8 mouse cellular contexts compared by ENCODE assay signal in genomic region chr13:74317170-74317849, GRCm38 (mm10). TPM values are rescaled to one million over a fixed set of nuclear protein-coding genes. Genes with fewer than 3 reads are reported as not detected.
DNase-seq lines count a peak whose midpoint lies in the region; ATAC-seq and TF ChIP-seq lines count a peak whose summit lies in the region.

Gene Pdcd6, minus strand, starts transcription at chr13:74317580.

- no peaks in the 10 kb centered on the region for H3K27me3 ChIP-seq in hindbrain, postnatal 0 days (ENCODE audit: insufficient read depth, low read length)

- H3K9me3 ChIP-seq in hindbrain, postnatal 0 days (ENCODE audit: low read length), result no peaks in the 10 kb centered on the region

- peak within 1 kb of the TSS; percentile 88 for H3K4me3 ChIP-seq in gastrocnemius, adult 2 months
- peak within 1 kb of the TSS; percentile 76 for H3K4me3 ChIP-seq in hindbrain, postnatal 0 days (ENCODE audit: low read length)
- H3K4me3 ChIP-seq in left cerebral cortex, adult 2 months, result peak within 1 kb of the TSS; percentile 97

- peak within 1 kb of the TSS; percentile 78 for H3K4me2 ChIP-seq in hindbrain, postnatal 0 days (ENCODE audit: low read depth, low read length)

- TF ChIP-seq CTCF in gastrocnemius, adult 2 months (IDR thresholded peaks at IDR 0.05), result no peak
- TF ChIP-seq CTCF in hindbrain, postnatal 0 days (IDR thresholded peaks at IDR 0.05; ENCODE audit: low read depth), result no peak
- no peak for TF ChIP-seq CTCF in left cerebral cortex, adult 2 months (IDR thresholded peaks at IDR 0.05)

- peak within 1 kb of the TSS; percentile 88 for H3K27ac ChIP-seq in gastrocnemius, adult 2 months
- peak within 1 kb of the TSS; percentile 49 for H3K27ac ChIP-seq in hindbrain, postnatal 0 days
- H3K27ac ChIP-seq in left cerebral cortex, adult 2 months, result peak within 1 kb of the TSS; percentile 86

- peak; percentile 97 for ATAC-seq in common myeloid progenitor, adult 5-6 weeks (replicated peaks; ENCODE audit: low read depth, poor library complexity, severe bottlenecking)
- ATAC-seq in hindbrain, postnatal 0 days, result peak; percentile 97
- peak; percentile 94 for ATAC-seq in megakaryocyte, adult 5-6 weeks (ENCODE audit: poor library complexity, severe bottlenecking)

- H3K36me3 ChIP-seq in hindbrain, postnatal 0 days (ENCODE audit: insufficient read depth, low read length), result peaks cover 24% of the 10 kb centered on the region

- peak; percentile 100 for DNase-seq in ZHBTc4 (ENCODE audit: low read depth, low spot score)
- DNase-seq in gastrocnemius, adult 2 months, result peak; percentile 96
- peak; percentile 95 for DNase-seq in hindbrain, postnatal 0 days (ENCODE audit: low spot score)
- peak; percentile 88 for DNase-seq in left cerebral cortex, adult 2 months (ENCODE audit: extremely low spot score in 1 of 2, low spot score in 2 of 2)
- DNase-seq in right cerebral cortex, adult 2 months (ENCODE audit: low spot score in 2 of 2), result peak; percentile 90 to 94
- DNase-seq in urinary bladder, postnatal 14 days (ENCODE audit: low spot score), result peak; percentile 96

- H3K4me1 ChIP-seq in hindbrain, postnatal 0 days (ENCODE audit: insufficient read depth, low read length), result peaks cover 9% of the 10 kb centered on the region; the same call in 1 of the 2 replicates

- WGBS in hindbrain, postnatal 0 days, result under 1% methylated on average over 34 of the region's 36 CpGs

- H3K9ac ChIP-seq in hindbrain, postnatal 0 days (replicated peaks; ENCODE audit: low read length), result peak within 1 kb of the TSS; percentile 69

- intact Hi-C loops in gastrocnemius, adult 2 months (cut with DNase I), result loop anchor here (5.0 kb wide), 1 partner anchor 35 kb away; the partner anchor contains the start of genes Ccdc127 and Sdha
- intact Hi-C loops in left cerebral cortex, adult 2 months (cut with DNase I), result no loop called here

RNA-seq across cellular contexts. Expression of gene Pdcd6, which starts in this region (rescaled TPM):
- 92.3 and 104 TPM in 2 replicates for total RNA-seq in common myeloid progenitor, adult 5-6 weeks (2017)
- total RNA-seq in gastrocnemius, adult 2 months (2021), result 10 to 100 TPM; 18.0 to 18.3 TPM
- 96.1 and 129 TPM in 2 replicates for total RNA-seq in hindbrain, postnatal 0 days (2014; rRNA removed)
- 141 and 147 TPM in 2 replicates for polyA plus RNA-seq in hindbrain, postnatal 0 days (2015; fragmentation: Nextera tagmentation; extraction: Ambion mirVana)
- 10 to 100 TPM; 85.0 to 87.6 TPM for total RNA-seq in left cerebral cortex, adult 2 months (2021)
- total RNA-seq in megakaryocyte, adult 5-6 weeks (2015), result 135 and 141 TPM in 2 replicates
- 92.4 and 99.5 TPM in 2 replicates for total RNA-seq in megakaryocyte, adult 5-6 weeks (2017)

Comparison
In these comparisons a context has a peak if more than half of its experiments do, and no peak if none do; other contexts are left out.
1. Peak in every context shown above with its lines: DNase-seq, ATAC-seq, H3K4me3 ChIP-seq and H3K27ac ChIP-seq.